Mouse (Mus musculus) kidney, postnatal 14 days (tissue): ENCODE measurements around the gene Tmem114.

Experiments
- DNase-seq: peaks from one replicate; pipeline ENCODE4 v3.0.0; 2022; ENCODE audit warnings: mixed read lengths

Gene Tmem114

GRCm38 (mm10) chr16:8406708-8407107 lies 18.2 kb downstream of the Tmem114 start:
- DNase-seq = peak; percentile 78

DNA sequence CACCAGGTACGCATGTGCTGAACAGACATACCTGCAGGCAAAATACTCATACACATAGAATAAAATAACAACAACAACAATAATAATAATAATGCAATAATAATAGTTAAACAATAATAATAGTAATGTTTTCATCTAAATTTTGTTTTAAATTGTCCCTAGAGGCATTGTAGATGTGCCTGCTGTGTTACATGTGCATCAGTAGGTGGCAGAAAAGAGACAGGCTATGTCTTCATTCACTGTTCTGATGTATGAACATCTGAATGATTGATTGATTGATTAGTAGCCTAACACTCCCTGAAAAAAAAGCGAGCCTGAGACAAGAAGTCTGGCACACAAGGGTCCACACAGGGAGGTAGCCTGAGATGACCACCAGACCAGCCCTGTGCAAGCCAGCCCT lies 22.3 kb downstream of the Tmem114 start:
- no peak for DNase-seq

DNA sequence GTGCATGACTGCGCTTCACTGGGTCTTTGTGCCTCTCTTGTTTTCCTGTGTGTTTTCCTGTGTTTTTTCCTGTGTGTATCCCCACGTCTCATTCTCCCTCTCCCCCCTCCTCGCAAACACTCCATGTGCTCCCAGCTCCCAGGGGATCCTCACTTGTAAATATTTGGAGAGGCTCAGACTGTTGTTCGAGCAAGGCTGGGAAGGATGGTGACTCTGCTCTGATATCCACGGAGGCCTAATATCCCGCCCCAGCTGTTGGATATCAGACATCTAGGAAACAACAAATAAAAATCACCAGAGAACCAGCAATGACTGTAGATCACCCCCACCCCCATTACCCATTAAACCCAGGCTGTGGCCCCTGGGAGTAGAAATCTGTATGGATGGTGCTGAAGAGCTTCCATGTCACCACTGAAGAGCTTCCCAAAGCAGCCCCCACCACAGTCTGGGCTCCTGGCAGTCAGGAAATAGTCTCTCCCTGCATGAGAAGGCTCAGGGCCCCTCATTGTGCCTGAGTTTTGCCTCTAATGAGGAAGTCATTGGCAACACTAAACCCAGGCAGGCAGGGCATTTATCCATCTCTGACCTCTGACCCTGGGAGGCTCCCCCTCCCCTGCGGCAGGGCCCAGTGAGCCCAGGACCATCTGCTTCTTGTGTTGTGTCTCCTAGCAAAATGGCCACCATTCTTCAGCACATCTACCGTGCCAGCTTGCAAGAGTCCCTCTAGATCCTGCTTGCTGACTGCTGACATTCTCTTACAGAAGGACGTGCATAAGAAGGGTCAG lies 23.6 kb downstream of the Tmem114 start:
- DNase-seq = no peak

DNA sequence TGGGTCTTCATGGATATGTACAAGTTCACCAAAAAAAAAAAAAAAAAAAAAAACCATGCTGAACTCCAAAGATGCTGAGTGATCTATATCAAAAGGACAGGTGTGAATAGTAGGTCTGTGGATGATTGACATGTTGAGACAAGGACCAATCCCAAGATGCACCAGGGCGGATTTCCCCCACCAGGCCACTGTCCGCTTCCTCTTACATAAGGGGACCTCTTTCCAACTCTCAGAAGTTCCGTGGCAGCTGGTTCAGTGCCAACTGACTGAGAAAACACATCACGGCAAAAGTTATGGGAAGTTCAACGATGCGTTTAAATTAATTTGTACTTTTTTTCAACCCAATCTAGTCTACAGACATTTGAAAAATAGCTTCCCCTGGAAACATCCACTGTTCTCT lies 25.1 kb downstream of the Tmem114 start:
- no peak for DNase-seq

DNA sequence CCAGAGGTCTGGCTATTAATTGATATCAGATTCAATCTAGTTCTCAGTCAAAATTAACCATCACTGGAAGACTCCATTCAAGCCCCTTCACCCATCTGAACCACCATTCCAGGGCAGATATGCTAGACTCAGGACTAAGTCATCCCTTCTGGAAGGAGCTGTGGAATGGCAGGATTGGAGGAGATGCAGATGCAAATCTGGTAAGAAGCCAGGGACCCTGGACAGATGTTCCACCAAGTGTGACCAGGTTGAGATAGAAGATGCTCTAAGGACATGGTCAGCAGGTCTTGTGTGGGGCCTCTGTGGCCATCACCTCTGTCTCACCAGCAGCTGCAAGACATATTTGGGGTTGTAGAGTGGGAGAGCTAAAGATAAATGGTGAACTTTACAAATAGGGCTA lies 30.0 kb downstream of the Tmem114 start:
- no peak for DNase-seq

- no peak for DNase-seq
Measured at GRCm38 (mm10) chr16:8388491-8388890, 36.4 kb downstream of the Tmem114 start.

DNA sequence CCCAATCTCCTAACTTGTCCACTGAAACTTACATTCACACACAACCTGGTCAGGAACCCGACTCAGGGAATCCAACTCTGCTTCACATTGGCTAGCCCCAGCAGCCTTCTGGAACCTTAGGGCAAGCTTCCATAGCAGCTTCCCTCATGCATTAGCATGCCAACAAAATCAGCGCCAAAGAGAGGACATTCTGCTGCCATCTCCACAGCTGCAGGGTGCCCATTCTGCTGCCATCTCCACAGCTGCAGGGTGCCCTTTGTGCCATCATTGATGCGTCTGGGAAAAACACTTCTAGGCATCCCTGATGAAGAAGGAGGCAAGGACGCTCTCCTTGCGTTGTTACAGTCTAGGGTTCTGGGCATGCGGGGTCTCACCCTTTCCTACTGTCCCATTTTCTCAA lies 38.5 kb downstream of the Tmem114 start:
- no peak for DNase-seq

- DNase-seq = no peak
Measured at GRCm38 (mm10) chr16:8385679-8386078, 39.3 kb downstream of the Tmem114 start.

- DNase-seq = peak; percentile 17
Measured at GRCm38 (mm10) chr16:8384772-8385171, 40.2 kb downstream of the Tmem114 start.

DNA sequence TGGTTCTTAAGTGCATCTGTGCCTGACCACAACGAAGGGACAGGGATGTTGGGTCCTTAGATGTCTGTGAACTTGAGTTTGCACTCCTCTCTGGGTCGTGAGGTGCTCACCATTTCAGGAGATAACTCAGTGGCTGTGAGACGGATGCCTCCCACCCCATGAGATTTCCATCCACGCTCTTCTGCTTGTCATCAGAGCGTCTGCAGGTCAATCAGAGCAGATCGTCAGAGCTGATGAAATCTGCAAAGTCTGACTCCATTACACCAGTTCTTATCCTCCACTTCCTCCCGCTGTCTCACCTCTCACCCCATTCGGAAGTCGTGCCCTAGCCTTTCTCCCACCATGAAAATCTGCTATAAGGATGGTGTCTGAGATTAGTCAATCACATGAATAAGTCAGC lies 41.5 kb downstream of the Tmem114 start:
- DNase-seq = no peak

- DNase-seq = no peak
Measured at GRCm38 (mm10) chr16:8363066-8363465, 61.9 kb downstream of the Tmem114 start.
